Mouse (Mus musculus): ENCODE results near the gene Rpp40. TPM values are rescaled to one million over a fixed set of nuclear protein-coding genes. Genes with fewer than 3 reads are reported as not detected.

The Rpp40 gene
- total and polyA plus RNA-seq, 3 experiments: 44.6 to 77.4 (median 63.5) TPM

DNA sequence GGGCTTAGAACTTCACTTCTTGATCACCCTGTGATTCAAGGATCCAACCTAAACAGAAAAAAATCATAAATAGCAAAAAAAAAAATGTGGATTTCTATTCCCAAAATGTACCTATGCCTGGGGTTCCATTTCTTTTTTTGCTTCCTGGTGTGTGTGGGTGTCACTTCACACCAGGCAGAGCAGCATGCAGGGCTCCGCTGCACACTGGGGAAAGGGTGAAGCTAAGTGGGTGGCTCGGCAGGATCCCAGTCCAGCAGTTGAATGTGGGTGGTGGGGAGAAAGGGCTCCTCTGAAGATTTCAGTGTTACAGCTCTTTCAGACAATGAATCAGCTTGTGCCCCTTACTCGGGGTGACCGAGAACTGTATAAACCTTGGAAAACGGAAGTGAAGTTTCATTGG lies 30.8 kb downstream of the Rpp40 start:
- dilution Hi-C loops (cut with MboI; ENCODE audit: extremely low pct_ligation_motif_present, extremely low pct_unique_long_range_greater_than_20kb, low sequenced_read_pairs) (no loop called here), in situ Hi-C loops (cut with MboI; ENCODE audit: low pct_ligation_motif_present, low pct_unique_long_range_greater_than_20kb, low sequenced_read_pairs) (loop anchor here (5.0 kb wide), 1 partner anchor 98 kb away; no protein-coding TSS in a partner anchor)
- Histone ChIP-seq H3K27me3 (replicated peaks) (no peaks in the 10 kb centered on the region), H3K4me1 (ENCODE audit: control insufficient read depth in 1 of 2, insufficient read depth in 2 of 2) (peaks cover 31 to 78% of the 10 kb centered on the region in 2 experiments), H3K4me3 (replicated peaks in 1 of 3; ENCODE audit: low read depth in 2 of 3, low read length in 2 of 3, poor library complexity in 1 of 3) (no peak overlapping the region), H3K27ac (ENCODE audit: insufficient read depth, low read depth) (no peak overlapping the region), H3K9me3 (replicated peaks; ENCODE audit: low read length) (no peaks in the 10 kb centered on the region), H3K36me3 (replicated peaks in 1 of 2; ENCODE audit: control insufficient read depth in 1 of 2, insufficient read depth in 1 of 2, low read length in 1 of 2) (peaks cover 10 to 14% of the 10 kb centered on the region in 2 experiments), H3K79me2 (replicated peaks; ENCODE audit: control insufficient read depth, extremely low read depth, insufficient read depth, poor library complexity, severe bottlenecking) (no peaks in the 10 kb centered on the region), H3K9ac (ENCODE audit: insufficient read depth, low read depth) (no peak overlapping the region), H3K4me2 (ENCODE audit: insufficient read depth, low read depth, poor library complexity, severe bottlenecking) (no peak overlapping the region)
- DNase-seq (ENCODE audit: extremely low read depth): no peak
- TF ChIP-seq MAZ (IDR thresholded peaks at IDR 0.05; ENCODE audit: low read depth, low read length) (no peak), TBP (conservative IDR thresholded peaks at IDR 0.05; ENCODE audit: low read depth, low read length) (no peak), RAD21 (IDR thresholded peaks at IDR 0.05; ENCODE audit: low read depth, low read length) (no peak), ZNF384 (IDR thresholded peaks at IDR 0.05; ENCODE audit: low read depth, low read length) (no peak), CHD2 (IDR thresholded peaks at IDR 0.05; ENCODE audit: low read length) (no peak), RCOR1 (conservative IDR thresholded peaks at IDR 0.05; ENCODE audit: low read depth, low read length) (no peak), USF2 (conservative IDR thresholded peaks at IDR 0.05; ENCODE audit: low read depth, low read length) (no peak), POLR2A (IDR thresholded peaks at IDR 0.05; ENCODE audit: low read depth, low read length) (no peak), ZMIZ1 (IDR thresholded peaks at IDR 0.05; ENCODE audit: low read depth, low read length) (no peak), UBTF (IDR thresholded peaks at IDR 0.05; ENCODE audit: low read depth, low read length) (no peak)

DNA sequence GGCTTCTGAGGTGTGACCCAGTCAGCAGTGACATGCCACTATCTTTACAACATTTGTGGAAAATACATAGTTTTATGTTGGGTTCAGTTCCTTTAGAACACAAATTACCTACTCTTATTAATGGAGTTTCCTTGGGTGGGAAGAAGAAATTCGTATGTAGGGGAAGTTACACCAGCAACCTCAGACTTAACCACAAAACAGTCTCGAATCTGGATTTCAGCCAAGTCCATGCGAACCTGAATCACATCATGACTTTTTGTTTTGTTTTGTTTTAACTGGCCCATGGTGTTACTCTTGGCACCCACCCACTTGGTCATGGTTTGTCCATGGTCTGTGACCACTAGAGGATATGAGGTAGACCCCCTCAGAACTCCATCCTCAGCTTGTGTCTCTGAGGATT lies 35.1 kb downstream of the Rpp40 start:
- H3K27ac ChIP-seq (ENCODE audit: insufficient read depth, low read depth): 0 out of 2 replicates have a peak overlapping the region, but pooled peaks have one; percentile 29
- H3K4me3 ChIP-seq (replicated peaks in 1 of 3; ENCODE audit: low read depth in 2 of 3, low read length in 2 of 3, poor library complexity in 1 of 3): no peak overlapping the region
- no peaks in the 10 kb centered on the region for H3K27me3 ChIP-seq (replicated peaks)
- H3K4me2 ChIP-seq (ENCODE audit: insufficient read depth, low read depth, poor library complexity, severe bottlenecking): peak overlapping the region; percentile 40; the same call in 1 of the 2 replicates
- peaks cover 28 to 44% of the 10 kb centered on the region in 2 experiments for H3K36me3 ChIP-seq (replicated peaks in 1 of 2; ENCODE audit: control insufficient read depth in 1 of 2, insufficient read depth in 1 of 2, low read length in 1 of 2)
- in situ Hi-C loops (cut with MboI; ENCODE audit: low pct_ligation_motif_present, low pct_unique_long_range_greater_than_20kb, low sequenced_read_pairs) (no loop called here), dilution Hi-C loops (cut with MboI; ENCODE audit: extremely low pct_ligation_motif_present, extremely low pct_unique_long_range_greater_than_20kb, low sequenced_read_pairs) (no loop called here)
- H3K9ac ChIP-seq (ENCODE audit: insufficient read depth, low read depth): no peak overlapping the region
- no peaks in the 10 kb centered on the region for H3K79me2 ChIP-seq (replicated peaks; ENCODE audit: control insufficient read depth, extremely low read depth, insufficient read depth, poor library complexity, severe bottlenecking)
- TF ChIP-seq PAX5 (IDR thresholded peaks at IDR 0.05; ENCODE audit: low read length) (no peak), IRF4 (IDR thresholded peaks at IDR 0.05; ENCODE audit: low read depth, low read length) (peak; percentile 32; the same call in 1 of the 2 replicates)
- H3K4me1 ChIP-seq (ENCODE audit: control insufficient read depth in 1 of 2, insufficient read depth in 2 of 2): peaks cover 16 to 50% of the 10 kb centered on the region in 2 experiments
- H3K9me3 ChIP-seq (replicated peaks; ENCODE audit: low read length): no peaks in the 10 kb centered on the region
- DNase-seq (ENCODE audit: extremely low read depth): no peak

DNA sequence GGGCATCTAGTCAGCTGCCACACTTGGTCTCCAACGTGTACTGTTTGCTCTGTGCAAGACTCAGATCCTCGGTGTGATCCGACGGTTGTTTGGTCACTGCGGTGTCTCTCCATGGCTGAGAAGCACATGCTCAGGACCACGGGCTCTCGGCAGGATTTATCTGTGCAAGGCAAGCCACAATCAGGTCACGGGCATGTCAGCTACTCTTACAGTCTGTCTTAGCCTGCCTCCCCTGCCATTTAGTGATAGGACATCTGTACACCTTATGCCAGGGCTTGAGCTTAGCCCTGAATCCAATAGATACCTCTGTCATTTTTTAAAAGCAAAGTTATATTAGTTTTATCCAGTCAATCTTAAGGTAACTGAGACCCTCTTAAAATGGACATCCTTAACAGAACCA lies 35.5 kb downstream of the Rpp40 start:
- Histone ChIP-seq H3K9me3 (replicated peaks; ENCODE audit: low read length) (no peaks in the 10 kb centered on the region), H3K4me3 (replicated peaks in 1 of 3; ENCODE audit: low read depth in 2 of 3, low read length in 2 of 3, poor library complexity in 1 of 3) (no peak overlapping the region), H3K9ac (ENCODE audit: insufficient read depth, low read depth) (no peak overlapping the region), H3K79me2 (replicated peaks; ENCODE audit: control insufficient read depth, extremely low read depth, insufficient read depth, poor library complexity, severe bottlenecking) (no peaks in the 10 kb centered on the region), H3K4me2 (ENCODE audit: insufficient read depth, low read depth, poor library complexity, severe bottlenecking) (no peak overlapping the region), H3K27ac (ENCODE audit: insufficient read depth, low read depth) (no peak overlapping the region), H3K4me1 (ENCODE audit: control insufficient read depth in 1 of 2, insufficient read depth in 2 of 2) (peaks cover 16 to 50% of the 10 kb centered on the region in 2 experiments), H3K36me3 (replicated peaks in 1 of 2; ENCODE audit: control insufficient read depth in 1 of 2, insufficient read depth in 1 of 2, low read length in 1 of 2) (peaks cover 29 to 49% of the 10 kb centered on the region in 2 experiments), H3K27me3 (replicated peaks) (no peaks in the 10 kb centered on the region)
- TF ChIP-seq MXI1 (IDR thresholded peaks at IDR 0.05; ENCODE audit: low read depth, low read length) (no peak), ZMIZ1 (IDR thresholded peaks at IDR 0.05; ENCODE audit: low read depth, low read length) (no peak), JUND (conservative IDR thresholded peaks at IDR 0.05; ENCODE audit: low read depth, low read length) (no peak), ETS1 (conservative IDR thresholded peaks at IDR 0.05; ENCODE audit: low read depth, low read length) (no peak), MAZ (IDR thresholded peaks at IDR 0.05; ENCODE audit: low read depth, low read length) (no peak), USF1 (IDR thresholded peaks at IDR 0.05; ENCODE audit: low read depth, low read length) (no peak), UBTF (IDR thresholded peaks at IDR 0.05; ENCODE audit: low read depth, low read length) (no peak), CTCF (conservative IDR thresholded peaks at IDR 0.05 in 1 of 2, IDR thresholded peaks at IDR 0.05 in 1 of 2; ENCODE audit: low read depth in 2 of 2, low read length in 2 of 2) (no peak), TBP (conservative IDR thresholded peaks at IDR 0.05; ENCODE audit: low read depth, low read length) (no peak), POLR2A (IDR thresholded peaks at IDR 0.05; ENCODE audit: low read depth, low read length) (no peak), CHD1 (IDR thresholded peaks at IDR 0.05; ENCODE audit: low read depth, low read length) (no peak), ZNF384 (IDR thresholded peaks at IDR 0.05; ENCODE audit: low read depth, low read length) (no peak), MAX (IDR thresholded peaks at IDR 0.05; ENCODE audit: low read length) (no peak), EP300 (IDR thresholded peaks at IDR 0.05; ENCODE audit: low read length) (no peak)
- no peak for DNase-seq (ENCODE audit: extremely low read depth)
- in situ Hi-C loops (cut with MboI; ENCODE audit: low pct_ligation_motif_present, low pct_unique_long_range_greater_than_20kb, low sequenced_read_pairs): no loop called here
- dilution Hi-C loops (cut with MboI; ENCODE audit: extremely low pct_ligation_motif_present, extremely low pct_unique_long_range_greater_than_20kb, low sequenced_read_pairs): no loop called here
